Mouse (Mus musculus): ENCODE data around the gene Tekt3. TPM values are rescaled to one million over a fixed set of nuclear protein-coding genes. Genes with fewer than 3 reads are reported as not detected.

The Tekt3 gene
- polyA plus RNA-seq (2017; shearing (Covaris generic)): not detected

GRCm38 (mm10) chr11:63061446-63061845, at the start of gene Tekt3:
TSS of gene Tekt3 (plus strand) at chr11:63061654.

DNA sequence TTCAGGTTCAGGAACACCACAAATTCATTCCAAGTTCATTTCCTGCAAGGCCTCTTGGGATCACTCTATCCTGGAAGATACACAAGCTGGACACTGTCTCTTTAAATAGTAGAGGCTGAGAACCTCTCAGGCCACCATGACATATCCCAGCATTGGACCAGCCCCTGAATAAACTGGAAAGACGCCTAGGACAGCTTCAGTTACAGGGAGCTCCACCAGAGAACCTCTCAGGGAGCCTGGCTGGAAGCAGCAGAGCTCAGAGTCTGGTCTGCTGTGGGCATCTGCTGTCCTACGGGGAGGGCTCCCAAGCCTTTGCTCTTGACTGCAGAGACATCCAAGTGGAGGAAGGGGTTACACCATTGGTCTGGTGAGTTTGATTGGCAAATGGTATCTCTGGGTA, 67.3 kb downstream of the Tekt3 start, which contains the start of gene Pmp22:
Gene Pmp22 (plus strand): TSS at position 199 of the 400 bp plus-strand sequence.

Other genes with a start within 250 kb of the Tekt3 start
- gene Trim16, start 241.4 kb upstream of the Tekt3 start, polyA plus RNA-seq (2017; shearing (Covaris generic)): 1.7 TPM
- gene Fbxw10, start 214.6 kb upstream of the Tekt3 start, polyA plus RNA-seq (2017; shearing (Covaris generic)): 4.5 TPM
- gene Tvp23b, start 182.2 kb upstream of the Tekt3 start, polyA plus RNA-seq (2017; shearing (Covaris generic)): 47.5 TPM
- not detected for gene Cdrt4, start 110.5 kb upstream of the Tekt3 start, polyA plus RNA-seq (2017; shearing (Covaris generic))
- gene Pmp22, start 67.3 kb downstream of the Tekt3 start, polyA plus RNA-seq (2017; shearing (Covaris generic)): not detected